Mouse (Mus musculus): ENCODE data around the gene Exoc3l4.

The Exoc3l4 gene

GRCm38 (mm10) chr12:111434745-111435327 lies 18.0 kb downstream of the Exoc3l4 start:
- DNase-seq, result no peak

GRCm38 (mm10) chr12:111436170-111436569 lies 19.4 kb downstream of the Exoc3l4 start:
- DNase-seq, result no peak

- no peak for DNase-seq
These were observed 19.8 kb downstream of the Exoc3l4 start for GRCm38 (mm10) chr12:111436640-111437039.

GRCm38 (mm10) chr12:111437222-111437900 lies 20.5 kb downstream of the Exoc3l4 start:
- DNase-seq, result no peak

- DNase-seq, result no peak
These were observed 22.0 kb downstream of the Exoc3l4 start for GRCm38 (mm10) chr12:111438850-111439249.

- no peak for DNase-seq
These were observed 24.0 kb downstream of the Exoc3l4 start for GRCm38 (mm10) chr12:111440701-111441373.

- no peak for DNase-seq
These were observed 24.7 kb downstream of the Exoc3l4 start for GRCm38 (mm10) chr12:111441523-111441922.

- DNase-seq, result peak; percentile 75
These were observed 25.6 kb downstream of the Exoc3l4 start, which contains the start of gene Tnfaip2 for GRCm38 (mm10) chr12:111442309-111443010. Gene Tnfaip2 (plus strand): TSS chr12:111442469.

GRCm38 (mm10) chr12:111443011-111443870 lies 26.4 kb downstream of the Exoc3l4 start:
- DNase-seq, result no peak

- no peak for DNase-seq
These were observed 27.4 kb downstream of the Exoc3l4 start for GRCm38 (mm10) chr12:111443921-111444831.

GRCm38 (mm10) chr12:111445161-111445889 lies 28.5 kb downstream of the Exoc3l4 start:
- DNase-seq, result no peak

- DNase-seq, result no peak
These were observed 29.2 kb downstream of the Exoc3l4 start for GRCm38 (mm10) chr12:111445890-111446613.

GRCm38 (mm10) chr12:111446745-111447144 lies 29.9 kb downstream of the Exoc3l4 start:
- DNase-seq, result no peak

- no peak for DNase-seq
These were observed 30.5 kb downstream of the Exoc3l4 start for GRCm38 (mm10) chr12:111447350-111447749.

- no peak for DNase-seq
These were observed 31.3 kb downstream of the Exoc3l4 start for GRCm38 (mm10) chr12:111447898-111448760.

- no peak for DNase-seq
These were observed 32.3 kb downstream of the Exoc3l4 start for GRCm38 (mm10) chr12:111448931-111449705.

GRCm38 (mm10) chr12:111450359-111450758 lies 33.5 kb downstream of the Exoc3l4 start:
- no peak for DNase-seq

- DNase-seq, result no peak
These were observed 34.7 kb downstream of the Exoc3l4 start for GRCm38 (mm10) chr12:111451561-111451960.

Measured in retina, postnatal 1 day (tissue).